Mouse (Mus musculus) megakaryocyte-erythroid progenitor cell, adult 5 weeks (primary cell): ENCODE data around the gene Exo5. TPM values are rescaled to one million over a fixed set of nuclear protein-coding genes. Genes with fewer than 3 reads are reported as not detected.

Experiments used
- polyA plus RNA-seq: library from polyadenylated mRNA; stranded (reverse); fragments of >175 nt; gene quantifications from 2 replicates; pipeline ENCODE4 v1.2.3, GENCODE M21; 2012

Gene Exo5
- polyA plus RNA-seq: 4.7 and 5.9 TPM in 2 replicates

DNA sequence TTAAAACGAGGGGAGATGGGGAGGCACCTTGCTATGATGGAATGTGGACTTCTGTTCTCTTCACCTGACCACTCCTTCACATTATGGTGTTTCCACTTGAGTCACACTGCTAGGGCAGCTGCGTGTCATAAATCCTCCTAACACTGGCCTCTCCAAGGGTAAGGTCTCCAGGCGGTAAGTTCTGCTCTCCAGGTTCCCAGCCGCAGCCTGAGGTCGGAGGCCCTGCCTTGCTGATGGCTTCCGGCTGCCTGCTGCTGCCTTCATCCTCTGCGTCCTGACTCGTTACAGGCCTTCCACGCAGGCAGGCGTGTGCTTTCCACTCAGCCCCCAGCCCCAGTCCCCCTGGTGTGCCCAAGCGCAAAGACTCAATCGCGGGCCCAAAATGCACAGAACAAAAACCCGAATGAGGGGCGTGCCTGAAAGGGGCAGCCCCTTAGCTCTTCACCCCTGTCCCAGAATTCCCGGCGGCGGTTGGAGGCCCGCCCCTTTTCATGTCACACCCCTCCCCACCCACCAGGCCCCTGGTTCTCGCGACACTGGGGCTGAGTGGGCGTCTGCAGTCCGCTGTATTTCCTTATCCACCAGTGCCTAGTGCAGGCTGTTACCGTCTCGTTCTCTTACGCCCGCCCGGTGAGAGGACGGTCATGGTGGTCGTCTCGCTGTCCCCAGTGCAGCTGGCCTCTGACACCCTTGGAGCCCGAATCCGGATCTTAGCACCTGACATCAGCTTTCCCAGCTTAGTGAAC lies at the start of gene Exo5:
Gene Exo5 (minus strand): TSS at position 464 of the 746 bp plus-strand sequence.

DNA sequence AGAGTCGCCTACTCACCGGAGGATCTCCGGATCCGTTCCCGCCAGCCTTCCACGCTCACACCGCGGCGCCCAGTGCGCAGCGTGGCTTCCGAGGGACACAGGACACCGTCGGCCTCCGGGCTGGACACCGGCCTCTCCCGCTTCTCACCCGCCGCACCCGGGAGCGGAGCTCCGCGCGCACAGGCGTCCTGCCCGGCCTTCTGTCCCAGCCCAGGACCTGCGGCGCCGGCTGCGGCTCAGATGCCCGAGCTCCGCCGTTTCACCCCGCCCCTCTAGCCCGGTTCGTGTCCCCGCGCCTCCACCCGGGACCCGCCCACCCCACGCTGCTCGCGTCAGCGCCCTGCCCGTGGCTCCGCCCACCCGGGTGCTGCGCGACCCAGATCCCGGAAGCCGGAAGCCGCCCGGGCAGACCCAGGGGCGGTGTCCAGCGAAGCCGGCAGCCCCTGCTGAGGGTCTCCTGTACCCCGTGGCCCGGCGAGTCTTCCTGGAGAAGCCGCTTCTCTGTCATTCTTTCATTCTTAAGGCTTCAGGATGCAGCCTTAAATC lies 26.7 kb upstream of the Exo5 start, which contains the start of gene Zfp69:
Gene Zfp69 (minus strand): TSS at position 272 of the 546 bp plus-strand sequence.

Other genes starting within 250 kb of the Exo5 start
- 0.03 TPM in 1 of 2 replicates, not detected in the other for gene Kcnq4, start 176.4 kb downstream of the Exo5 start, polyA plus RNA-seq
- 77.7 TPM in 2 replicates for gene Nfyc, start 93.4 kb downstream of the Exo5 start, polyA plus RNA-seq
- gene Rims3, start 70.2 kb downstream of the Exo5 start, polyA plus RNA-seq: 0.13 and 0.76 TPM in 2 replicates
- 3.5 and 3.6 TPM in 2 replicates for gene Zfp69, start 26.7 kb upstream of the Exo5 start, polyA plus RNA-seq
- gene Smap2, start 92.2 kb upstream of the Exo5 start, polyA plus RNA-seq: 32.3 and 39.6 TPM in 2 replicates
- not detected in 2 replicates for gene Col9a2, start 114.4 kb upstream of the Exo5 start, polyA plus RNA-seq
- 5.0 and 6.1 TPM in 2 replicates for gene Zmpste24, start 173.2 kb upstream of the Exo5 start, polyA plus RNA-seq
- not detected in 2 replicates for gene Tmco2, start 184.2 kb upstream of the Exo5 start, polyA plus RNA-seq